Mouse (Mus musculus): Measurements from ENCODE around the gene Lrrc49.

Gene Lrrc49

DNA sequence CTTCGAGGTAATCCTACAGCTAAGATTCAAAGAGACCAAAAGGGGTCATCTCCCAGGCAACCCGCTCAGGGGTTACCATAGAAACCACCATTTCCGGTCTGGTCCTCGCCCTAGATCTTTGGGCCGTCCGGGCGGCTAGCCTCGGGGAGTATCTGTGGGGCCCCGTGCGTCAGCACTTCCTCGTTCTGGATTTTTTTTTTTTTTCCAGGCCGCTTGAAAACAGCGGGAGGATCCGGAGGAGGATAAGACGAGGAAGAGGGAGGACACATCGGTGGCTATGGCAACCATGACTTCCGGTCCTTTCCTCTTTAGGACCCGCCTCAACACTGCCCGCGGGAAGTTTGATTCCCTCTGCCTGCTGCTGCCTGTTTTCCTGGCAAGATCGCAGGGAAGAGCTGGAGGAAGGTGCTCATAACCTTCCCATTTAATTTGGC, at the start of gene Lrrc49:
Lrrc49 (minus strand) TSS at position 268 of the 434 bp plus-strand sequence.
- peak; percentile 91 for DNase-seq (ENCODE audit: low spot score)

DNA sequence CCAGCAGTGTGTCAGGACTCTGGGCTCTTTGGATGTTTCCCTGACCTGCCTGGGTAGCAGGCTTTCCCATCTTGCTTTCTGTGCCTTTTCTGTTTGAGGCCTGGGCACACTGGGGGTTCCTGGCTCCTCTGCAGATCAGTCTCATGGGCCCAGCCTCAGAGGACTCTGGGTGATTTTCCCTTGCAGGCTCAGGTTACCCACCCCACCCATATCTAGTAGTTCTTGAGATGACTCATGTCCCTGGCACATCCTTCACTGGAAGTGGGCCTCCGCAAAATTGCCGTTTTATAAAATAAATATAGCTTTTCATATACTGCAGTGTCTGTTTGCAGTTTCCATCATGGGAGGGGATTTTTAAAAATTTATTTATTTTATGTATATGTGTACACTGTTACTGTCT, 46.4 kb upstream of the Lrrc49 start:
- DNase-seq (ENCODE audit: low spot score): no peak

DNA sequence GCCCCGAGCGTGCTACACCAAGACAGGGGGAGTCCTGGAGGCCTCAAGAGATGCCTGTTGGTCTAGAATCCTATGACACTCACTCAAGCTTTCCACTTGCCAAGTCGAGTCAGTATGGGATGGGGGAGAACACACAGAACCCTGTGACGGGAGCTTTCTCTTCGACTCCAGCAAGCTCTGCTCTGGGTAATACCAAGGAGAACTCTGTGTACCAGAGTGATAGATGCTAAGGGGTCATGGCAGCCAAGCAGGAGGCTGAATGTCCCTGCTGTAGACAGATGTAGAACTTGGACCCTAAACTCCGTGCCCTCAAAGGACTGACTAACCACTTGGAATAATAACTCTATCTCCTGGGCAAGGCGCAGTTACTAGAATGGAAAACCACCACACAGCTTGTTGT, 37.0 kb upstream of the Lrrc49 start:
- no peak for DNase-seq (ENCODE audit: low spot score)

DNA sequence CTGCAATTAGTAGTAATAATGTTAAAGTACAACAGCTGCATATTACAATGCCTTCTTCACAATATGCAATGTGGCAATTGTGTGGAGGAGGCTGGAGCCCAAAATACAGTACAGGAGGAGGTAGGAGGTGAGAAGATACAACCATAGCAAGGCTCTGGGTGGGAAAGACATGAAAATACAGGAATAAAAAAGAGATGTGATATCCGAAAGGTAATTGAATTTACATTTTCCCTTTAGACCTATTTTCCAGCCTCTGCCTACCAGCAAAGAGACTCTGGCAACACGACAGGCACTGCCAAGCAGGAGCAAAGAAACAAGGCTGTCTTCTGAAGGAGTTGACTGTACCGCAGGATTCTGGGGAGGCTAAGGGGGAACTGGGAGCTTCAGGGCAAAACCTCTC, 31.7 kb upstream of the Lrrc49 start:
- no peak for DNase-seq (ENCODE audit: low spot score)

DNA sequence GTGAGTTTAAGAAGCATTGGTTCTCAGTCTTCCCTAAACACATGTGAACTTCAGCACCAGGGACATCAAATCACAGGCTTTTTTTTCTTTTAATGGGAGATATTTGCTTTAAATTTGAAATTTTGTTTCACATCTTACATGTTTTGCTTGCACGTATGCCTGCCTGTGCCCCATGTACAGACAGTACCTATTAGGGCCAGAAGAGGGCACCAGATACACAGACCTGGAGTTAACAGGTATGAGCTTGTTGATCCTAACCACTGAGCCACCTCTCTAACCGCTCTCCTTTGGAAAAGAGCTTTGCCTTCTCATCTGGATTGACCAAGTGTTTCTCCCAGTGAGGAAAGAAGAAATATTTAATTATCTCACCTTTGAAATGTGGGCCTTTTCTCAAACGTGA, 30.3 kb upstream of the Lrrc49 start:
- DNase-seq (ENCODE audit: low spot score): peak; percentile 46

DNA sequence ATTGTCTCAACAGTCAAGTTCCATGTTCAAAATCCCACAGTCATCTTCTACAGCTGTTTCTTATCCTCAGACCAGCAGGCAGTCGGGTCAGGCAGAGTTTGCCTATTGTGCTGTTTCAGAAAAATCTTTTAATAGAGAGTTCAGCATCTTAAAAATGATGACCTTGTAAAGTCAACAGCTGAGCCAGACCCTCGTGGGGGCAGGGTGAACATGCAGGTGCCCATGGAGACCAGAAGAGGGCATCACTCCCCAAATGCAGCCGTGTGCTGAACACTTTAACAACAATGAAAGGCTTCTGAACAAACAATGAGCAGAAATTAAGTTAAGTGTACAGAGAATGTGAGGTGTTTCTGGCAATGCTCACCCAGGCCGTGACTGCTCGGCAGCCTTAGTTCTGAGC, 27.9 kb upstream of the Lrrc49 start:
- DNase-seq (ENCODE audit: low spot score): no peak

DNA sequence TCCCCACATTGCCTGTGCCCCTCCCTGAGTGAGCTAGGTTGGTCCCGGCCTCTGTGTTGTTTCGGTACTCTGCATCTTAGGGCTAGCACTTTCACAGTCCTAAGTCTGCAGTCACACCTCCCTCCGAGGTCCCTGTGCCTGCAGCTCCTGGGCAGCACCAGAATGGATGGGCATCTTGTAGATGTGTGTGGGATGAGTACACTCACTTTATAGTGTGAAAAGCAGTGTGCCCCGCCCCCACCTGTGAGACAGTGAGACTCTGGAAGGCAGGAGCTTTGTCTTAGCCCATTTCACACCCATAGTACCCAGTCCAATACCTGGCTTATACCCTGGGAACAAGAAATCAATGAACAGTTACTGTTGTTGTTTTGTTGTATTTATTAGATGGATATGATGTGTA, 27.3 kb upstream of the Lrrc49 start:
- no peak for DNase-seq (ENCODE audit: low spot score)

DNA sequence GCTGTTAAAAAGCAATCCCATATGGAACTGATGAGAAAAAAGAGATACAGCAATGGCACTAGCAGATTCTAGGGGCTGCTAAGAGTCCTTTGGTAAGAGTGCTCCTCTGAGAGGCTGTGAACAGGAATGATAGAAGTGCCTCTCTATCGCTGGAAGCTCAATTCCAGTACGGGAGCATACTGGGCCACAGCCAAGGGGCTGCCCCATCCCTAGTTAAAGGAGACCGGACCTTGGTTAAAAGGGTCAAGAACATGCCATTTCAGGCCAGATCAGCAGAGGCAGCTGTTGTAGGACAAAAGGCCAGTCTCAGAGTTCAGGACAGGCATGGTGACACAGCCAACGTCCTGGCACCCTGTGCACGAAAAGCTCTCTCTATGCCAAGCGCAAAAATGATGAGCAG, 26.2 kb upstream of the Lrrc49 start:
- peak; percentile 47 for DNase-seq (ENCODE audit: low spot score)

DNA sequence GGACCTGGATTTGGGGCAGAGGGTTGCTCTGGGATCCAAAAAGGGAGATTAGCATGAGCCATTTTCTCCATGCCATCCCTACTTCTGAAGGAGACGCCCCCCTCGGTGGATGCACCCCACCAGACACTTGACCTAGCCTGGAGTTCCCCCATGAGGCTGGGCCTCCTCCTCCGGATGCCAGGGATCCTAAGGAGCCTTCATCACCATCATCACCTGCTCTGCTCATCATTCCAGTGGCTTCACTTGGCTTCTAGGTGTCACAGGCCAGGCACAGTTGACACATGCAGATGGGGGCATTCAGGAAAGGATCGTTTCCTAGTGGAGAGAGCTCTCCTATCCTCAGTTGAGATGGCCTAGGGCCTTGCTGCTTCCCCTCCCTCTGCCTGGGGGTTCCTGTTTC, 25.7 kb upstream of the Lrrc49 start:
- no peak for DNase-seq (ENCODE audit: low spot score)

DNA sequence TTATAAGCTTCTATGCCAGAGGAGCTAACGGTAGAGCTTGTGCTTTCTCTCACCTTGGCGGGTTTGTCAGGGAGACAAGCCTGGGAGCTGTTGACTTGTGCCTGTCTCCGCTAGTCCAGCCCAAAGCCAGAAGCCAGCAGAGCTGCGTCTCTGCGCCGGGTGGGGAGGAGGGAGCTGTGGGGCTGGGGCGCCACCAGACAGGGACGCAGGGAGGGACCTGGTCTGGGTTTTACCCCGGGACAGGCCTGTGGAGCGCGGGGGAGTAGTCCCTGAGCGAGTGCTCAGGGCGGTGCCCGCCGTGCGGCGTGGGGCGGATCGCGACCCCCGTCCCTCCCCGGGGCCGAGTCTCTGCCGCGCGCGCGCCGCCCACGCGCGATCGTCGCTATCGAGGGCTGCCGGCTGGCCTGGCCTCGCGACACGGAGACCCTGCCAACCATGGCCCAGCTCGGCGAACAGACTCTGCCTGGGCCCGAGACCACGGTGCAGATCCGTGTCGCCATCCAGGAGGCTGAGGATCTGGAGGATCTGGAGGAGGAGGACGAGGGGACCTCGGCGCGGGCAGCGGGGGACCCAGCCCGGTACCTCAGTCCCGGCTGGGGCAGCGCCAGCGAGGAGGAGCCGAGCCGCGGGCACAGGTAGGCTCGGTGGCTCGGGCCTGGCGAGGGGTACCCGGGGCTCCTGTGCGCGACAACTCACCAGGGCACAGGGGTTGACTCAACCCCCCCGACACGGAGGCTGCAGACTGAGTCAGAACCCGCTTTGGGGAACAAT, 25.0 kb upstream of the Lrrc49 start, which contains the start of gene Larp6:
Larp6 (plus strand) TSS at position 219 of the 771 bp plus-strand sequence.
- DNase-seq (ENCODE audit: low spot score): peak; percentile 65

DNA sequence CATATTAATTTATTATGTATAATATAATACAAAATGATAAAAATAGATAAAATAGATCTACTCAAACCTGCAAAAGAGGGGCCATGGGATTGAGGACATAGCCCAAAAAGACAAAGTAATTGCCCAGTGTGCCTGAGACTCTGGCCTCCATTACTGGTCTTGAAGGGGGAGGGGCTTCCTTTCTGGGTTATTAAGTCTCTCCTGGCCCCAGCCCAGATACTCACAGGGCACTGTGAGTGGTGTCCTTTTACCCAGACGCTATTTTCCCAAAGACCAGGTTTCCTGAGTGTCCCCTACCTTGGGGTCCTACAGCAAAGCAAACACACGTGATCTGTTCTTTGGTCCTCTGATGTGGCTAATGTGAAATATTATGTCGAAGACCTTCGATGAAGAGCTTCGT, 24.1 kb upstream of the Lrrc49 start:
- no peak for DNase-seq (ENCODE audit: low spot score)

DNA sequence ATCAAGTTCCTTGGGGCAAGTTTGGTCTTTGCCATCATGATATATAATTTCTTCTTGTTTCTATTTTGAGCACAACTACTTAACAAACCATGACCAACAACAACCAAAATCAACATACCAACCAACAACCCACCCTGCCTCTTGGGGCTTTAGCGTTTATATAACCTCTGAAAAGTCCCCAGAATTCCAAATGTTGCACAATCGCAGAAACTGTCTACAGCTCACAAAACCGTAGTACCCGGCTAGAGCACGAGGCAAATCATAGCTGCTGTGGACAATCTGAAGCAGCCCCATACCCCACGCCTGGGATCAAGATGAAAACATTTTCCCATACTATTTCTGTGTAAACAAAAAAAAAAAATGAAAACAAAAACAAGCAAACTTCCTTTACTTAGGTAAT, 21.8 kb upstream of the Lrrc49 start:
- no peak for DNase-seq (ENCODE audit: low spot score)

DNA sequence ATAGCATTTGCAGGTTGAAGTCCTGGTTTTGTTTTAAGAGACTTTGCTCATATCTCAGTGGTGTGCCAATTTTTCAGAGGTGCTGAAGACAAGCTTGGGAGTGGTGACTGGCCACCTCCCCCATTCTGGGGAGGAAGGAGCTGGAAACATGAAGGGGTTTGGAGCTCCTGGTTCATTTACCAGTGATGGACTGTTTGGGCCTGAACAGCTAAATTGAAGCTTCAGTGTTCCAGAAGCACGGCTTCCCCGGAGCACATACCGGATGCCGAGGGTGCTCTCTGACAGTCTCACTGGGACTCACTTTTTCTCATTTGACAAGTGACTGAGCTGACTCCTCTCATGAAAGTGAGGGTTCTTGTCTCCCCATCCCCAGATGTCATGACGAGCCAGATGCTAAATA, 20.6 kb upstream of the Lrrc49 start:
- DNase-seq (ENCODE audit: low spot score): no peak

DNA sequence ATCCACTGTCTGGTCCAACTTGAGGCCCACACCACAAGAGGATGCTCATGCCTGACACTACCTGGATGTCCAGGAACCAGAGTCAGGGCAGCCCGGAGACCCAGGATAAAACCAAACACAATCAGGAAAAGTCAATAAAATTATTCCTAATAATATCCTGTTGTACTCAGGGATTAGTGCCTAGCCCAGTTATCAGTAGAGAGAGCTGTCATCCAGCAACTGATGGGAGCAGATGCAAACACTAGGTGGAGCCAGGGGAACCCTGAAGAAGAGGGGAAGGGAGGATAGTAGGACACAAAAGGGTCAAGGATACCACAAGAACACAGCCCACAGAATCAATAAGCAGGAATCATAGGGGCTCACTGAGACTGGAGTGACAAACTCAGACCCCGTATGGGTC, 19.6 kb upstream of the Lrrc49 start:
- no peak for DNase-seq (ENCODE audit: low spot score)

DNA sequence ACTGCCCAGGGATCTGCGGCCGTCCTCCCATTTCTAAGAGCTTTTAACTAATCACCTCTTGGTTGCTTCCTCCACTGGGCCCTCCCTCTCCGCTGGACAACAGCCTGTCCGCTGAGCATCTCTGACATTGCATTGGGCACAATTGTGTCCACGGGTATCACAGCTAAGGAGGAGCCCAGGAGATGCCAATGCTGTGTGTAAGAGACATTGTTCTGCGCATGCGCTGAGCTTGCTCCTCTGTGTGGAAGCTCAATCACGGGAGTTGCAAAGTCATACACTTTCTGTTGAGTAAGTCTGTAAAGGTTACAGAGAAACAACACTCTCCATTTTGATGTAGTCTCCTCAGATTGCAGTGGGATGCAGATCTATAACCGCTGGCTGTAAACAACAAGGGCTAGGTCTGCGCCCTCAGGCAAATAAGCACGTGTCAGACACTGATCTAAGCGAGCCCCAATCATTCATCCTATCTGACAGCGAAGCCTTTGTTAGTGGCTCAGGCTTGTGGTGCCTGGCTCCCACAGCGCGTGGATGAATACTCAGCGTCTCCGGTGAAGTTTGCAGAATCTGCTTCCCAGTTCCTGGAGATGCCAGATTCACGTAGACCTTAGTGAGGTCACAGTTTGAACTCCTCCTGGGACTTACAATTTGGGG, 11.7 kb upstream of the Lrrc49 start:
- DNase-seq (ENCODE audit: low spot score): peak; percentile 59

DNA sequence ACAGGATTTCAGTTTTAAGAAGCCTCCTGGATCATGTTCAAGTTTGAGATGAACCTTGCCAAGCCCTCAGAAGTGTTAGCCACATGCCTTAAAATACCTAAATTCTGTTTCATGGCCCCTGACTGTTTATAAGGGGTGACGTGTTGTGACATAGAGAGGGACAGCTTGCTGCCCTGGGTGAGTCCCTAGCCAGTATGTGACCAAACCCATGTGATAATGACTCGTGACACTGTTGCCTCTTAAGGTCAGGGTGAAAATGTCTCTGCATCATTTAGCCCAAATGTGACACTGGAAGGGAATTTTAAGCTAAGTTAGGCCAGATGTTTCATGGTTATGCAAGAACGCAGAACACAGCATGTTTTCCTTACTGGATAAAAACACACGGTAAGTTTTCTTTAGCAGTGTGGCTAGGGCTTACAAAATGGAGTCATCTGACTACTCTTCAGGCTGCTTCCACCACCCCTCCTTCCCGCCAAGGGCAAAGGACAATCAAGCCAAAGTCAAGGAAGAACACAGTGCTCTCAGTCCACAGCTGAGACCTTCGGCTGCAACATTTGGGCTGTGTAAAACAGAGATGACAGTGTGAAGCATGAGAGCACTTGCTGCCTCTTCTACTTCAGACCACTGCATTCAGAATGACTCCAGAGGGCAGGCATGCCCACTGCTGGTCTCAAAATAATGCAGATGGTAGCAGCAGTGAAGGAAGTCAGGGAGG, 8.5 kb upstream of the Lrrc49 start:
- no peak for DNase-seq (ENCODE audit: low spot score)

DNA sequence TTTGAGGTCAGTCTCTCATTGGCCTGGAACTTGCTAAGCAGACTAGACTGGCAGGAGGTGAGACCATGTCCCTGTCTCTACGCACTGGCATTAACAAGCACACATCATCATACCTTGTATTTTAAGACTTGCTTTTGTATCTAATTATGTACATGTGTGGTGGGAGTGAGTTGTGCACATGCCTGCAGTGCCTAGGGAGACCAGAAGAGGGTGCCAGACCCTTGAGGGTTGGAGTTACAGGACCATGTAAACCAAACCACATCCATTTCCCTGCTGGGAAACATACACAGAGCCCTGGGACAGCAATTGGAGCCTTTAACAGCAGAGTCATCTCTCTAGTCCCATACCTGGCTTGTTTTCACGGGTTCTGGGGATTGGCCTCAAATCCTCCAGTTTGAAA, 6.0 kb upstream of the Lrrc49 start:
- DNase-seq (ENCODE audit: low spot score): peak; percentile 40

DNA sequence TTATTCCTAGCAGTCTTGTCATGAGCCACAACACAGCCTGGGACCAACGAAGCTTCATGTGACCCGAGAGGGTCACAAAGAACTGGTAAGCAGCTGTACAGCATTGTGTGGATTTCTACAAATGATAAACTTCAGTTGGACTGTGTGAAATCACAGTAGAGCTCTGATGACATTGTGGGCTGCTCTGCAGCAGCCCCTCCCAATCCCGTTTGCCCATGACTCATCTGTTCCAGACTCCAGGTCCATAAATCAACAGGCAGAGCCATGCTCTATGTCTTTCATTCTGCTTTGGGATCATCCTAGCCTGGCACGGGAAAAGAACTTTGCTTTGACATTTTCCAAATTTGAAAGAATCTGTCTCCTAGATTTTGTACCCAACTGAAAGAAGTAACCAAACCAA, 4.7 kb upstream of the Lrrc49 start:
- DNase-seq (ENCODE audit: low spot score): no peak

DNA sequence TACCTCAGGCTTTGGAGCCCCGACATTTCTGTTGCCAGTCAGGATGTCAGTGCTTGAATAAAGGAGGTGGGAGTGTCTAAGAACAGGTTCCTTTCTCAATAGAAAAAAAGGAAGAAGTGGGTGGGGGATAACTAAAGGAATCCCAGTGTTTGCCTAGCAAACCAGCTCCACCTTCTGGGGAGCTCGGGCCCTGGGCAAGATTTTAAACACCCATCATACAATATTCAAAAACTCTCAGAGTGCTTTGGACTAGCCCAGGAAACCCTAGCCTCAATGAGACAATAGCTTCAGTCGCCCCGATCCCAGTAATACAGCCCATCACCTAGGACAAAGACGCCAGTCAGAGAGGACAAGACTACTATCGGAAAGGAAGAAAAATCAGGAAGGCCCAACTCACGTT, 543 bp downstream of the Lrrc49 start:
- DNase-seq (ENCODE audit: low spot score): no peak

DNA sequence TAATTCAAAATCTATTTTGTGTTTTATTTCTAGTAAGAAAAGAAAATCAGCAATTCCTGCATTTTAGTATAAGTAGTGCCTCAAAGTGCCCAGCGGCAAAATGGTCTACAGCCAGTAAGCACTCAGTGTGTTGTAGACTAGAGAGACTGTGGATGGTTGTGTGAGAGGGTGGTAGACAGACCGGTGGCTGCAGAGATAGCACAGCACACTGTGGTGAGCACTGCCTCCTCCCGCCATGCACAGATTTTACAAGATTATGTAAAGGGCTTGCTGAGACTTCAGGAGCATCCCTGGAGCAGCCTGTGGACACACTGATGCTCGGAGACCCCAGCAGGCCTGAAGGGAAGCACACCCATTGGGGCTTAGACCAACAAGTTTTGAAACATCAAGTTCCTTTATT, 5.2 kb downstream of the Lrrc49 start:
- no peak for DNase-seq (ENCODE audit: low spot score)

DNA sequence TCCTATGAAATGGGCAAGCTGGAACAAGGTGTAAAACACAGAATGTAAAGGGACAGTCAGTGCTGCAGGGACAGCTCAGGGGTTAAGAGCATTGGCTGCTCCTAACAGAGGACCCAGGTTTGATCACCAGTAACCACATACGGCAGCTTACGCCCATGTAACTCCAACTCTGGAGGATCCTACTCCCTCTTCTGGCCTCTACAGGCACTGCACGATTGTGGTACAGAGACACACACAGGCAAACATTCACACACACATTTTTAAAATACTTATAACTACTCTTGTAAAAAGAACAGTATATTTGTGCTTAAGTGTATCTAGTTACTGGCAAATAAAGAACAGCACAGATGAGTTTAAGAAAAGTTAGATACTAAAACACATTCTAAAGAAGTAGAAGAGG, 7.0 kb downstream of the Lrrc49 start:
- DNase-seq (ENCODE audit: low spot score): no peak

DNA sequence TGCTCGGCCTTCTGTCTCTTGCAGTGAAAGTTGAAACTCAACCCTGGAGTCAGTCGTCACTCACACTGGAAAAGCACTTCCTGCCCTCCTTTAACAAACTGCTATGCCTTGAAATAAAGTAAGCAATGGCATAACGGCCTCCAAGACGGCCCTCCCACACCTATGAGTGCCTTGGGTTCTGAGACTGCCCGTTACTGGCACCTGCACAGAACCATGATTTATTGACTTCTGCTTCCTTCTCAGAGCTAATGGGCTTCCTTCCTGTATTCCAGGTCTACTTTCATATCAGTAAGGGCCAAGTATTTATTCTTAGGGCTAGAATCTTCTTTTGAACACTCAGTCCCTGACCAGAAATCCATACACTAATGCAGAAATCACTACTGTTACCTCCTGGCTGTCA, 9.0 kb downstream of the Lrrc49 start:
- DNase-seq (ENCODE audit: low spot score): no peak

DNA sequence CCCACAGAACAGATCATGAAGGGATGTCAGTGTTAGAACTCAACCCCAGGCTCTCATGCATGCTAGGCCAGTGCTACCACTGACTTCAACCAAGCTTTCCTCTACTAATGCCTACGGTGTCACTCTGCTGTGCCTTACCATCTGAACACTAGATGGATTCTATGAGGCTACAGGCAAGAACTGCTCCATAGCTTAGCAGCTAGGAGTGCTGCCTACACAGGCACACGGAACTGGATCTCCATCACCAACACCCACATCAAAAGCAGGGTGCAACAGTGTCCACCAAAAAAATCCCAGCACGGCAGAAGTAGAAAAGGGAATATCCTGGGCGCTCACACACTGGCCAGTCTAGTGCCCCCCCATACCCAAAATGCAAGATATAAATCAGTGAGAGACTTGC, 11.5 kb downstream of the Lrrc49 start:
- DNase-seq (ENCODE audit: low spot score): no peak
